Mouse (Mus musculus): ENCODE measurements around the gene BC024978. TPM values are rescaled to one million over a fixed set of nuclear protein-coding genes. Genes with fewer than 3 reads are reported as not detected.
A peak's percentile ranks its signal among the peaks of the same experiment; 100 is the strongest.

BC024978 gene
- polyA plus RNA-seq, 1 experiment from 2014 or later = 5.1 TPM

DNA sequence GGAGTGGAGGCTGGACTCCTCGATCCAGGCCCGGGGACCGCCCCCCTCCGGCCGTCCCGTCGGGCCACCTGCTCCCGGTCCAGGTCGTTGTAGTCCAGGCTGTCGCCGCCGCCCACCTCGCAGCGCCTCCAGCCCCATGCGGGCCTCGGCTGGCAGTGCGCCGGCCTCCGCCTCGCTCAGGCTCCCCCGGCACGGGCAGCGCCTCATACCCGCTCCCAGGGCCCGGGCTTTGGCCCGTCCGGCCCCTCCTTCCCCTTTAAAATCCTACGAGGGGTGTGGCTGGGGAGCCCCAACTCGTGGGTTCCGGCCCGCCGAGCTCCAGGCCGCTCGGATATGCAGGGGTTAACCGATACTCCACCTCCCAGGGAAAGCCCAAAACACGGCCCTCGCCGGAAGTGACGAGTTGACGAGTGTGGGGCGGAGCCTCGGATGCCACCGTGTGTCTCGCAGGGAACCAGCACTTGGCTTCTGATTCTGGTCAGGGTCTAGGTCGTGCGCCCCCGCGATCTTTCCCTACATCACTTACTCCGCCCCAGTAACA, 32.8 kb downstream of the BC024978 start, which contains the start of gene Itpkc:
Gene Itpkc (minus strand): TSS at position 381 of the 541 bp plus-strand sequence.
- H3K4me2 ChIP-seq (ENCODE audit: low read length) = peak within 1 kb of the TSS; percentile 78
- H3K4me3 ChIP-seq (replicated peaks; ENCODE audit: low read length) = peak within 1 kb of the TSS; percentile 89
- peaks cover 52% of the 10 kb centered on the region for H3K4me1 ChIP-seq (replicated peaks; ENCODE audit: control insufficient read depth, insufficient read depth, low read length)
- WGBS = 0% methylated on average over 43 of the region's 49 CpGs
- no peaks in the 10 kb centered on the region for H3K36me3 ChIP-seq (ENCODE audit: control insufficient read depth, insufficient read depth)
- peak; percentile 82 for ATAC-seq
- H3K9me3 ChIP-seq (ENCODE audit: control insufficient read depth, low read length) = no peaks in the 10 kb centered on the region
- no peaks in the 10 kb centered on the region for H3K27me3 ChIP-seq (replicated peaks; ENCODE audit: control insufficient read depth, insufficient read depth, low read length)
- H3K27ac ChIP-seq (ENCODE audit: low read length) = peak within 1 kb of the TSS; percentile 83
- H3K9ac ChIP-seq (replicated peaks; ENCODE audit: low read depth, low read length) = peak within 1 kb of the TSS; percentile 85

- peak overlapping the region; percentile 85 for H3K9ac ChIP-seq (replicated peaks; ENCODE audit: low read depth, low read length)
- H3K36me3 ChIP-seq (ENCODE audit: control insufficient read depth, insufficient read depth) = no peaks in the 10 kb centered on the region
- peaks cover 52% of the 10 kb centered on the region for H3K4me1 ChIP-seq (replicated peaks; ENCODE audit: control insufficient read depth, insufficient read depth, low read length)
- H3K9me3 ChIP-seq (ENCODE audit: control insufficient read depth, low read length) = no peaks in the 10 kb centered on the region
- peak overlapping the region; percentile 89 for H3K4me3 ChIP-seq (replicated peaks; ENCODE audit: low read length)
- H3K27me3 ChIP-seq (replicated peaks; ENCODE audit: control insufficient read depth, insufficient read depth, low read length) = no peaks in the 10 kb centered on the region
- H3K4me2 ChIP-seq (ENCODE audit: low read length) = peak overlapping the region; percentile 78
- H3K27ac ChIP-seq (ENCODE audit: low read length) = peak overlapping the region; percentile 83
- 13% methylated on average over 6 of the region's 6 CpGs for WGBS
- ATAC-seq = no peak
These were observed 33.3 kb downstream of the BC024978 start for GRCm38 (mm10) chr7:27228865-27229264.

- 82% methylated on average over 4 of the region's 4 CpGs for WGBS
- ATAC-seq = no peak
- H3K27me3 ChIP-seq (replicated peaks; ENCODE audit: control insufficient read depth, insufficient read depth, low read length) = no peaks in the 10 kb centered on the region
These were observed 35.2 kb downstream of the BC024978 start for GRCm38 (mm10) chr7:27230781-27231180.

DNA sequence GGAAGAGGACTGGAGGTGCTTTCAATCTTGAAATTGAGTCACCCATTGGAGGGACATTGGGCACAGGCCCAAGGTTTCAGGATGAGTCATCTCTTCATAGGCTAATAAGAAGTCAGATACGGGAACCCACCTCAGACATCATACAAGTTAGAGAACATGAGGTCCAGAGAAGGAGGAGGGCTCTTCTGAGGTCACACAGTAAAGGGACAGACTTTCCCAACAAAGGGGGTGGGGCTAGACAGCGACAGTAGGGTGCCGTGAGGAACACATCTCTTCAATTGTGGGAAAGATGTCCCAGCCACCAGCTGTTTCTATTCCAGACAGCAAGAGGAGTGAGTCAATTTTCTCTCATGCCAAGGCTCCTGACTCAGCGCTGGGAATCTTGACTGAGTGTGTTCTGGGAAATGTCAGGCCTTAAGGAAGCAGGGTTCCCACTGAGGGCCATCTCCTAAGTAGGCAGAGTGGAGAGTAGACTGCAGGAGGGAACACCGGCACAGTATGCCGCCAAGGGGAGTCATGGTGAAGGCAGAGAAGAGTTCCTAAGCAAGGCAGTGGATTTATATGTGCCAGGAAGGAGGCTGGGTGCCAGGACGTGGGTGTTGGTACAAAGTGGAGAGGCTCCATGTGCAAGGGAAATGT, 36.2 kb downstream of the BC024978 start:
- no peak overlapping the region for H3K9ac ChIP-seq (replicated peaks; ENCODE audit: low read depth, low read length)
- no peak for ATAC-seq
- H3K27me3 ChIP-seq (replicated peaks; ENCODE audit: control insufficient read depth, insufficient read depth, low read length) = no peaks in the 10 kb centered on the region
- no peak overlapping the region for H3K4me2 ChIP-seq (ENCODE audit: low read length)
- H3K9me3 ChIP-seq (ENCODE audit: control insufficient read depth, low read length) = no peaks in the 10 kb centered on the region
- H3K4me3 ChIP-seq (replicated peaks; ENCODE audit: low read length) = no peak overlapping the region
- 82% methylated on average over 7 of the region's 7 CpGs for WGBS
- H3K36me3 ChIP-seq (ENCODE audit: control insufficient read depth, insufficient read depth) = no peaks in the 10 kb centered on the region
- H3K27ac ChIP-seq (ENCODE audit: low read length) = no peak overlapping the region
- H3K4me1 ChIP-seq (replicated peaks; ENCODE audit: control insufficient read depth, insufficient read depth, low read length) = peaks cover 27% of the 10 kb centered on the region

More at GRCm38 (mm10) chr7:27230781-27231180, 35.2 kb downstream of the BC024978 start:
- H3K27ac ChIP-seq (ENCODE audit: low read length) = no peak overlapping the region
- no peaks in the 10 kb centered on the region for H3K36me3 ChIP-seq (ENCODE audit: control insufficient read depth, insufficient read depth)
- no peaks in the 10 kb centered on the region for H3K9me3 ChIP-seq (ENCODE audit: control insufficient read depth, low read length)
- H3K9ac ChIP-seq (replicated peaks; ENCODE audit: low read depth, low read length) = no peak overlapping the region
- no peak overlapping the region for H3K4me2 ChIP-seq (ENCODE audit: low read length)
- peaks cover 37% of the 10 kb centered on the region for H3K4me1 ChIP-seq (replicated peaks; ENCODE audit: control insufficient read depth, insufficient read depth, low read length)
- H3K4me3 ChIP-seq (replicated peaks; ENCODE audit: low read length) = no peak overlapping the region

GRCm38 (mm10) chr7:27232781-27233281, 37.2 kb downstream of the BC024978 start, which contains the start of gene Coq8b:
TSS of gene Coq8b (plus strand) at chr7:27233023.
- Histone ChIP-seq H3K27me3 (replicated peaks; ENCODE audit: control insufficient read depth, insufficient read depth, low read length) (no peaks in the 10 kb centered on the region), H3K4me2 (ENCODE audit: low read length) (peak within 1 kb of the TSS; percentile 65), H3K4me1 (replicated peaks; ENCODE audit: control insufficient read depth, insufficient read depth, low read length) (peaks cover 17% of the 10 kb centered on the region), H3K9ac (replicated peaks; ENCODE audit: low read depth, low read length) (peak within 1 kb of the TSS; percentile 69), H3K9me3 (ENCODE audit: control insufficient read depth, low read length) (no peaks in the 10 kb centered on the region), H3K36me3 (ENCODE audit: control insufficient read depth, insufficient read depth) (peaks cover 3% of the 10 kb centered on the region; the same call in 1 of the 2 replicates), H3K4me3 (replicated peaks; ENCODE audit: low read length) (peak within 1 kb of the TSS; percentile 75), H3K27ac (ENCODE audit: low read length) (peak within 1 kb of the TSS; percentile 78)
- peak; percentile 94 for ATAC-seq
- WGBS = under 1% methylated on average over 25 of the region's 25 CpGs

- Histone ChIP-seq H3K4me1 (replicated peaks; ENCODE audit: control insufficient read depth, insufficient read depth, low read length) (peaks cover 17% of the 10 kb centered on the region), H3K4me3 (replicated peaks; ENCODE audit: low read length) (peak overlapping the region; percentile 75), H3K27ac (ENCODE audit: low read length) (peak overlapping the region; percentile 38; the same call in 1 of the 2 replicates), H3K36me3 (ENCODE audit: control insufficient read depth, insufficient read depth) (peaks cover 3% of the 10 kb centered on the region; the same call in 1 of the 2 replicates), H3K9me3 (ENCODE audit: control insufficient read depth, low read length) (no peaks in the 10 kb centered on the region), H3K27me3 (replicated peaks; ENCODE audit: control insufficient read depth, insufficient read depth, low read length) (no peaks in the 10 kb centered on the region), H3K9ac (replicated peaks; ENCODE audit: low read depth, low read length) (peak overlapping the region; percentile 69), H3K4me2 (ENCODE audit: low read length) (peak overlapping the region; percentile 65)
- ATAC-seq = peak; percentile 10
- 0% methylated on average over 6 of the region's 6 CpGs for WGBS
These were observed 37.7 kb downstream of the BC024978 start for GRCm38 (mm10) chr7:27233300-27233699.

GRCm38 (mm10) chr7:27235726-27236125, 40.1 kb downstream of the BC024978 start:
- H3K4me3 ChIP-seq (replicated peaks; ENCODE audit: low read length) = no peak overlapping the region
- H3K4me1 ChIP-seq (replicated peaks; ENCODE audit: control insufficient read depth, insufficient read depth, low read length) = peaks cover 12% of the 10 kb centered on the region
- no peaks in the 10 kb centered on the region for H3K9me3 ChIP-seq (ENCODE audit: control insufficient read depth, low read length)
- H3K36me3 ChIP-seq (ENCODE audit: control insufficient read depth, insufficient read depth) = peaks cover 4% of the 10 kb centered on the region; the same call in 1 of the 2 replicates
- whole genome bisulfite sequencing = 86% methylated on average over 2 of the region's 2 CpGs
- no peak for ATAC-seq
- H3K4me2 ChIP-seq (ENCODE audit: low read length) = no peak overlapping the region
- no peaks in the 10 kb centered on the region for H3K27me3 ChIP-seq (replicated peaks; ENCODE audit: control insufficient read depth, insufficient read depth, low read length)
- H3K9ac ChIP-seq (replicated peaks; ENCODE audit: low read depth, low read length) = no peak overlapping the region
- no peak overlapping the region for H3K27ac ChIP-seq (ENCODE audit: low read length)

- peaks cover 12% of the 10 kb centered on the region for H3K4me1 ChIP-seq (replicated peaks; ENCODE audit: control insufficient read depth, insufficient read depth, low read length)
- no peak overlapping the region for H3K9ac ChIP-seq (replicated peaks; ENCODE audit: low read depth, low read length)
- no peak overlapping the region for H3K4me3 ChIP-seq (replicated peaks; ENCODE audit: low read length)
- H3K4me2 ChIP-seq (ENCODE audit: low read length) = no peak overlapping the region
- H3K27me3 ChIP-seq (replicated peaks; ENCODE audit: control insufficient read depth, insufficient read depth, low read length) = no peaks in the 10 kb centered on the region
- H3K27ac ChIP-seq (ENCODE audit: low read length) = no peak overlapping the region
- 84% methylated on average over 2 of the region's 2 CpGs for WGBS
- no peaks in the 10 kb centered on the region for H3K9me3 ChIP-seq (ENCODE audit: control insufficient read depth, low read length)
- no peak for ATAC-seq
- peaks cover 4% of the 10 kb centered on the region; the same call in 1 of the 2 replicates for H3K36me3 ChIP-seq (ENCODE audit: control insufficient read depth, insufficient read depth)
These were observed 41.9 kb downstream of the BC024978 start for GRCm38 (mm10) chr7:27237527-27237926.

GRCm38 (mm10) chr7:27238568-27238967, 43.0 kb downstream of the BC024978 start:
- ATAC-seq = no peak
- H3K4me1 ChIP-seq (replicated peaks; ENCODE audit: control insufficient read depth, insufficient read depth, low read length) = peaks cover 8% of the 10 kb centered on the region
- WGBS = 93% methylated on average over 5 of the region's 5 CpGs
- H3K9me3 ChIP-seq (ENCODE audit: control insufficient read depth, low read length) = no peaks in the 10 kb centered on the region
- H3K4me3 ChIP-seq (replicated peaks; ENCODE audit: low read length) = no peak overlapping the region
- H3K4me2 ChIP-seq (ENCODE audit: low read length) = no peak overlapping the region
- H3K27me3 ChIP-seq (replicated peaks; ENCODE audit: control insufficient read depth, insufficient read depth, low read length) = no peaks in the 10 kb centered on the region
- H3K9ac ChIP-seq (replicated peaks; ENCODE audit: low read depth, low read length) = no peak overlapping the region
- H3K36me3 ChIP-seq (ENCODE audit: control insufficient read depth, insufficient read depth) = peaks cover 8% of the 10 kb centered on the region; the same call in 1 of the 2 replicates
- no peak overlapping the region for H3K27ac ChIP-seq (ENCODE audit: low read length)

Measured in forebrain, embryonic 16.5 days (tissue).